Mouse (Mus musculus) bone marrow macrophage, adult 2 months (primary cell): ENCODE measurements around the gene Ak9.

Experiments used
- CTCF ChIP-seq: IDR thresholded peaks from 2 replicates; pipeline ENCODE4 v1.5.1; 2012; ENCODE audit warnings: low read depth, mild to moderate bottlenecking, low read length, moderate library complexity
- POLR2A ChIP-seq: IDR thresholded peaks from 2 replicates; pipeline ENCODE4 v1.6.1; 2012; ENCODE audit warnings: mild to moderate bottlenecking, low read depth, low read length, borderline replicate concordance

DNA sequence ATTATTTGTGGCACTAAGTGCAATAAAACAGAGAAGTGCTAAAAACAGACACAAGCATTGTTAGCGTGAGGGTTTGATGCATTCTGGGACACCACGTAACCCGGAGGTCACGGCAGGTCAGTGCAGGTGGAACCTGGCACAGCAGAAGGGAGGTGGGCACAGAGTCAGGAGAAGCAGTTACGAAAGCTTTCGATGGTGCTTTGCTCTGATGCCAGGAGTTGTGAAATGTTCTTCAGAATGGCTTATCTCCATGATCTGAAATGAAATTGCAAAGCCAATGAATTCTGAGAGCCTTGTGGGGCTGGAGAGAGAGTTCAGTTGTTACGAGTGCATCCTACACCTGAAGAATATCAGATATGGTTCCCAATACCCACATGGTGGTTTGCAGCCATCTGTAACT is 37.6 kb downstream of the Ak9 start:
- TF ChIP-seq CTCF = no peak
- no peak for TF ChIP-seq POLR2A
